Mouse (Mus musculus) neural tube, embryonic 13.5 days (tissue): ENCODE results near the gene Gm21958. TPM values are rescaled to one million over a fixed set of nuclear protein-coding genes. Genes with fewer than 3 reads are reported as not detected.
"Not testable (repeated sequence)": the region's sequence is repeated elsewhere in the genome, so short reads cannot be mapped to it uniquely, and the experiment has no call there.

Source experiments
- ATAC-seq: fragments of 200-750 bp; cut with Nextera tagmentation; 2 replicates; pipeline ENCODE4 v1.8.0; 2017; ENCODE audit warnings: low read depth, mild to moderate bottlenecking, moderate TSS enrichment, moderate library complexity
- H3K27ac ChIP-seq: fragments of 300-500 bp; sonication (generic); replicated peaks from 2 replicates; pipeline ENCODE4 v1.5.1; 2015; ENCODE audit warnings: moderate library complexity, mild to moderate bottlenecking, inconsistent platforms
- H3K27me3 ChIP-seq: fragments of 300-500 bp; sonication (generic); 2 replicates; pipeline ENCODE4 v1.6.1; 2015; ENCODE audit warnings: mild to moderate bottlenecking, inconsistent platforms
- H3K36me3 ChIP-seq: fragments of 300-500 bp; sonication (generic); 2 replicates; pipeline ENCODE4 v1.6.1; 2015; ENCODE audit warnings: mild to moderate bottlenecking, inconsistent platforms
- H3K4me1 ChIP-seq: fragments of 300-500 bp; sonication (generic); replicated peaks from 2 replicates; pipeline ENCODE4 v1.6.1; 2015; ENCODE audit warnings: inconsistent platforms
- H3K4me2 ChIP-seq: fragments of 300-500 bp; sonication (generic); 2 replicates; pipeline ENCODE4 v1.6.1; 2015; ENCODE audit warnings: inconsistent platforms, mild to moderate bottlenecking, moderate library complexity
- H3K4me3 ChIP-seq: fragments of 300-500 bp; sonication (generic); 2 replicates; pipeline ENCODE4 v1.5.1; 2015; ENCODE audit warnings: mild to moderate bottlenecking, inconsistent platforms
- H3K9ac ChIP-seq: fragments of 300-500 bp; sonication (generic); 2 replicates; pipeline ENCODE4 v1.6.1; 2015; ENCODE audit warnings: moderate library complexity, mild to moderate bottlenecking, inconsistent platforms
- H3K9me3 ChIP-seq: fragments of 300-500 bp; sonication (generic); 2 replicates; pipeline ENCODE4 v1.6.1; 2016; ENCODE audit warnings: inconsistent platforms
- WGBS: fragments of 180-500 bp; shearing (Covaris S2); methylation state at CpG from one replicate; pipeline ENCODE4 v1.1.7; 2015; 5-methylcytosine and 5-hydroxymethylcytosine counted together
- polyA plus RNA-seq: library from polyadenylated mRNA; unstranded; fragments of >200 nt; fragmentation: Nextera tagmentation; extraction: Ambion mirVana; gene quantifications from 2 replicates; pipeline ENCODE4 v1.2.1, GENCODE M21; 2015

The Gm21958 gene
- polyA plus RNA-seq, 1 experiment from 2014 or later = 0.53 TPM

DNA sequence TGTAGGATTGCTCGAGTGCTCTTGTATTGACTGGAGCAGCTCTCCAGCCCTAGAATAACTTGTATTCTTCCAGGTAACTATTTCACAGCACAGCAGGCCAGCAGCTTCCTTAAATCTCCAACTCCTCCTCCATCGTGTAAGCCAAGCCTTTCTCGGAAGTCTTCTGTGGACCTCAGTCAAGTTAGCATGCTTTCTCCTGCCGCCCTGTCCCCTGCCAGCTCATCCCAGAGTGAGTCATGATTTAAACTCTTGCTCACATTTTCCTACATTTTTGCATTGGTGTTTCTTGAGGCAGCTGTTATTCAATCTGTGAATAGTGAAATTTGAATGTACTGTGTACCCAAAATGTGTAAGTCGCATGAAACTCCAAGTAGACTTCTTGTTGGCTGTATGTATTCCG is 1.3 kb upstream of the Gm21958 start:
- H3K4me2 ChIP-seq = no peak overlapping the region
- ATAC-seq = no peak
- no peak overlapping the region for H3K4me3 ChIP-seq
- no peak overlapping the region for H3K9ac ChIP-seq
- peaks cover 73% of the 10 kb centered on the region for H3K36me3 ChIP-seq
- H3K9me3 ChIP-seq = no peaks in the 10 kb centered on the region
- WGBS = 93% methylated on average over 6 of the region's 6 CpGs
- H3K4me1 ChIP-seq = no peaks in the 10 kb centered on the region
- H3K27ac ChIP-seq = no peak overlapping the region
- no peaks in the 10 kb centered on the region for H3K27me3 ChIP-seq

DNA sequence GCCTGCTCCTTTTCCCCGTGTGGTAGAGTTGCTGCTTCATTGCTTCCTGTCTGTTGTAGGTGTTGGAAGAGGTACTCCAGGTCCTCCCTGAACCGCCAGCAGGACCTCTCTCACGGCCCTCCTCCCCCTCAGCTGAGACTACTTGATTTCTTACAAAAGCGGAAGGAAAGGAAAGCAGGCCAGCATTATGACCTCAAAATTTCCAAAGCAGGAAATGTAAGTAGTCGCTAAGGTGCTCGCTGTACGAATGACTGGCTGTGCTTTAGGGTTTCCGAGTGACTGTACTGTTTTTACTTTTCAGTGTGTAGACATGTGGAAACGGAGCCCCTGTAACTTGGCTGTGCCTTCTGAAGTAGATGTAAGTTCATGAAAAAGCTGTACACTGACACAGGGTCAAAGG is 5.2 kb downstream of the Gm21958 start:
- no peaks in the 10 kb centered on the region for H3K4me1 ChIP-seq
- H3K4me3 ChIP-seq = no peak overlapping the region
- H3K9ac ChIP-seq = no peak overlapping the region
- no peak overlapping the region for H3K4me2 ChIP-seq
- no peaks in the 10 kb centered on the region for H3K9me3 ChIP-seq
- peaks cover 87% of the 10 kb centered on the region for H3K36me3 ChIP-seq
- H3K27me3 ChIP-seq = no peaks in the 10 kb centered on the region
- ATAC-seq = no peak
- H3K27ac ChIP-seq = no peak overlapping the region
- 93% methylated on average over 9 of the region's 9 CpGs for whole genome bisulfite sequencing

DNA sequence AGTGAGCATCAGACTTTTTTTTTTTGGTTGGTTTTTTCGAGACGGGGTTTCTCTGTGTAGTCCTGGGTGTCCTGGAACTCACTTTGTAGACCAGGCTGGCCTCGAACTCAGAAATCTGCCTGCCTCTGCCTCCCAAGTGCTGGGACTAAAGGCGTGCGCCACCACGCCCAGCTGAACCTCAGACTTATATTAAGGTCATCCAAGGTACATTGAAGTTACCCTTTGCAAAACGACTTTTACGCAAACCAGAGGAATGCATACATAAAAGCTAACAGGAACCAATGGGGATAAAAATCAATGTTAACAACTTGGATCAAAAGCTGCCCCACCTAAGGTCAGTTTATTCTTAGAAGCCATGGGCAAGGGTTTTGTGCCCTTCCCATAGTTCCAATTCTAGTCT is 10.0 kb downstream of the Gm21958 start:
- 97% methylated on average over 8 of the region's 8 CpGs for WGBS
- H3K4me1 ChIP-seq, ATAC-seq, H3K27me3 ChIP-seq, H3K4me3 ChIP-seq, H3K27ac ChIP-seq, H3K9me3 ChIP-seq, H3K4me2 ChIP-seq, H3K9ac ChIP-seq: not testable (repeated sequence)
- peaks cover 88% of the 10 kb centered on the region for H3K36me3 ChIP-seq

DNA sequence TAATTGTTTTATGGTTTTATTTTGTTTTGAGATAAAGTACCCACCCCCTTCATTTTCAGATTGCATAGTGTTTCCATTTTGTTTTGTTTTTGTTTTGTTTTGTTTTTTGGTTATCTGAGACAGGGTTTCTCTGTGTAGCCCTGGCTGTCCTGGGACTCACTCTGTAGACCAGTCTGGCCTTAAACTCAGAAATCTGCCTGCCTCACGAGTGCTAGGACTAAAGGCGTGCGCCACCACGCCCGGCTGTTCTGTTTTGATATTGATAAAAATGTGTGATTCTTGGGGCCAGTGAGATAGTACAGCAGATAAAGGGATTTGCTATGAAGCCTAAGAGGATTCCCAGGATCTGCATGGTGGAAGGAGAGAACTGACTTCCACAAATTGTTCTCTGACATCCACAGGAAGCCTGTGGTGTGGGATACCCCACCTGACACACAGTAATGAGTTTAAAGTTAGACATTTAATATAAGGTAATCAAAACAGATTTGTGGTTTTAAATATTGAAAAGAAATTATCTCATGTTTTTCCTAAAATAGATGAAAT is 14.3 kb downstream of the Gm21958 start:
- H3K9me3 ChIP-seq = no peaks in the 10 kb centered on the region
- ATAC-seq = no peak
- H3K9ac ChIP-seq = no peak overlapping the region
- H3K4me3 ChIP-seq = no peak overlapping the region
- no peak overlapping the region for H3K4me2 ChIP-seq
- H3K27ac ChIP-seq = no peak overlapping the region
- H3K36me3 ChIP-seq = peaks cover 82% of the 10 kb centered on the region
- no peaks in the 10 kb centered on the region; the same call in 1 of the 2 replicates for H3K4me1 ChIP-seq
- no peaks in the 10 kb centered on the region for H3K27me3 ChIP-seq
- WGBS = 94% methylated on average over 5 of the region's 5 CpGs

- Histone ChIP-seq H3K4me3 (peak overlapping the region; percentile 69), H3K4me2 (peak overlapping the region; percentile 77), H3K27ac (peak overlapping the region; percentile 74), H3K27me3 (no peaks in the 10 kb centered on the region), H3K9me3 (no peaks in the 10 kb centered on the region), H3K4me1 (peaks cover 16% of the 10 kb centered on the region), H3K36me3 (peaks cover 29% of the 10 kb centered on the region), H3K9ac (peak overlapping the region; percentile 74)
- WGBS = 2% methylated on average over 8 of the region's 8 CpGs
- no peak for ATAC-seq
These were observed 21.1 kb downstream of the Gm21958 start for GRCm38 (mm10) chr3:54693056-54693415.

DNA sequence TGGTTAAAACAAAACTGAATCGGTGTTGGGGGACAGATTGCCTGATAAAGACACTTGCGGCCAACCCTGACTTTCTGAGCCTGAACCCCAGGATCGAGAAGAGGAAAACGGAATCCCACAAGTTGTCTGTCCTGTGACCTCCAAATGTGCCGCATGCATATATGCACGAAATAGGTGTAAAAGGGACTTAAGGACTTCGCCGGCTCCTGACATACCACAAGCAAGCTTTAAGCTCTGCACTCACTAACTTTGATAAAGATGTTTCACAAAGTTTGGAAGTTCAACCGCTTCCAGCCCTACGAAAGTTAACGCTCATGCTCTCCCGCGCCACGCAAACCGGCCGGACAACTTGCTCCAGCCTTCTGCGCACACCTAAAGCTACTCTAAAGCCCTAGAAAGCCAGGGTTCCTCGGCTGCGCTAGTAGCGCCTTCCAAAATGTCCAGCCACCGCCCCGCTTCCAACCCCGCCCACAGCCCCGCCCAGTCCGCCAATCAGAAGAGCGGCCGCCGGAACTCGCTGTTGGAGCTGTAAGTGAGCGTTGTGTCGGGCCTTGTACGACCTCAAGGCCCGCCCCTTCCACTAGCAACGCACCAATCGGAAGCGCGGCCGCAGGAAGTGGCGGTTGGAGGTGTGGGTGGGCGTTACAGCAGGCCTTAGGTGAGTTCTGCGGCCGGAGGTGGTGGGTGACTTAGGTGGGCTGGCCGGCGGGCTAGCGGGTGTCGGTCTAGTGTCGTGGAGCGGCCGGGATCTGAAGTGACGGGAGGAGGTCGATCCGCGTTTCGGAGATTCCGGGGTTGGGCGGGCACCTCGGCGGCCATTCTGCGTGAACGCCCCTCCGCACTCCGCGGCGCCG is 21.7 kb downstream of the Gm21958 start, which contains the start of gene Supt20:
Supt20 (plus strand) TSS at position 606 of the 854 bp plus-strand sequence.
- peak within 1 kb of the TSS; percentile 74 for H3K9ac ChIP-seq
- peak within 1 kb of the TSS; percentile 74 for H3K27ac ChIP-seq
- H3K4me2 ChIP-seq = peak within 1 kb of the TSS; percentile 77
- no peaks in the 10 kb centered on the region for H3K9me3 ChIP-seq
- ATAC-seq = peak; percentile 99
- H3K27me3 ChIP-seq = no peaks in the 10 kb centered on the region
- H3K4me1 ChIP-seq = peaks cover 16% of the 10 kb centered on the region
- H3K36me3 ChIP-seq = peaks cover 23% of the 10 kb centered on the region
- 2% methylated on average over 65 of the region's 65 CpGs for WGBS
- H3K4me3 ChIP-seq = peak within 1 kb of the TSS; percentile 69

- Histone ChIP-seq H3K4me1 (peaks cover 10% of the 10 kb centered on the region), H3K27me3 (no peaks in the 10 kb centered on the region), H3K9ac (no peak overlapping the region), H3K4me3 (no peak overlapping the region), H3K27ac (no peak overlapping the region), H3K9me3 (no peaks in the 10 kb centered on the region), H3K36me3 (no peaks in the 10 kb centered on the region), H3K4me2 (no peak overlapping the region)
- no peak for ATAC-seq
- 58% methylated on average over 2 of the region's 2 CpGs for WGBS
These were observed 25.1 kb downstream of the Gm21958 start for GRCm38 (mm10) chr3:54689091-54689490.

DNA sequence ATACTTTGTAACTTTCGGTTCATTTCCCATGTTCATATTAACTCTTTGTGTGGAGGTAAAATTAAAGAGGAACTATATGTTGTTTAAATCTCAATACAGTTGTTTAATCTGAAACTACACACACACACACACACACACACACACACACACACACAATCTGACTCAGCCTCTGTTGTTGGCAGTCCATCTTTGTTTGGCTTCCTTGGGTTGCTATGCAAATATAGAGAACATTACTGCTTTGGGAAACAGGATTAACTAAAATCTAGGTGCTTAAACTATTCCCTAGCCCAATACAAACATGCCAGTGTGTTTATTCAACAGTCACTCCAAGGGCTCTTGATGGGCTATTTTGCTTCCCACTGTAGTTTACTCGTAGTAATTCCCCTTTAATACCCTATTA is 26.9 kb downstream of the Gm21958 start:
- ATAC-seq = no peak
- Histone ChIP-seq H3K9ac (no peak overlapping the region), H3K27ac (no peak overlapping the region), H3K36me3 (no peaks in the 10 kb centered on the region), H3K27me3 (no peaks in the 10 kb centered on the region), H3K9me3 (no peaks in the 10 kb centered on the region), H3K4me1 (peaks cover 5% of the 10 kb centered on the region), H3K4me2 (no peak overlapping the region), H3K4me3 (no peak overlapping the region)
- WGBS = 81% methylated on average over 2 of the region's 2 CpGs

DNA sequence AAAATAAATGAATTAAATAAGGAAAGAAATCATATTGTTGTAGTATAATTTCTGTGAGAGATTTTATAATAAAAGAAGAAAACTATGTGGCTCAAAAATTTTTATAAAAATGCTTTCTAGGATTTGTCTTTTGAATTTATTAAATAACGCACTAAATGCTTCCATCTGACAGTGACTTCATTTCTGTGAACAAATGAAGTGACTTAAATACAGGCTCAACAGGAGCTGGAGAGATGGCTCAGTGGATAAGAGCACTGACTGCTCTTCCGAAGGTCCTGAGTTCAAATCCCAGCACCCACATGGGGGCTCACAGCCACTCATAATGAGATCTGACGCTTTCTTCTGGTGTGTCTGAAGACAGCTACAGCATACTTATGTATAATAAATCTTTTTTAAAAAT is 29.0 kb downstream of the Gm21958 start:
- Histone ChIP-seq H3K36me3 (no peaks in the 10 kb centered on the region), H3K4me3 (no peak overlapping the region), H3K4me1 (no peaks in the 10 kb centered on the region), H3K9me3 (no peaks in the 10 kb centered on the region), H3K27ac (no peak overlapping the region), H3K27me3 (no peaks in the 10 kb centered on the region), H3K4me2 (no peak overlapping the region), H3K9ac (no peak overlapping the region)
- ATAC-seq = no peak
- WGBS = 96% methylated on average over 3 of the region's 3 CpGs

DNA sequence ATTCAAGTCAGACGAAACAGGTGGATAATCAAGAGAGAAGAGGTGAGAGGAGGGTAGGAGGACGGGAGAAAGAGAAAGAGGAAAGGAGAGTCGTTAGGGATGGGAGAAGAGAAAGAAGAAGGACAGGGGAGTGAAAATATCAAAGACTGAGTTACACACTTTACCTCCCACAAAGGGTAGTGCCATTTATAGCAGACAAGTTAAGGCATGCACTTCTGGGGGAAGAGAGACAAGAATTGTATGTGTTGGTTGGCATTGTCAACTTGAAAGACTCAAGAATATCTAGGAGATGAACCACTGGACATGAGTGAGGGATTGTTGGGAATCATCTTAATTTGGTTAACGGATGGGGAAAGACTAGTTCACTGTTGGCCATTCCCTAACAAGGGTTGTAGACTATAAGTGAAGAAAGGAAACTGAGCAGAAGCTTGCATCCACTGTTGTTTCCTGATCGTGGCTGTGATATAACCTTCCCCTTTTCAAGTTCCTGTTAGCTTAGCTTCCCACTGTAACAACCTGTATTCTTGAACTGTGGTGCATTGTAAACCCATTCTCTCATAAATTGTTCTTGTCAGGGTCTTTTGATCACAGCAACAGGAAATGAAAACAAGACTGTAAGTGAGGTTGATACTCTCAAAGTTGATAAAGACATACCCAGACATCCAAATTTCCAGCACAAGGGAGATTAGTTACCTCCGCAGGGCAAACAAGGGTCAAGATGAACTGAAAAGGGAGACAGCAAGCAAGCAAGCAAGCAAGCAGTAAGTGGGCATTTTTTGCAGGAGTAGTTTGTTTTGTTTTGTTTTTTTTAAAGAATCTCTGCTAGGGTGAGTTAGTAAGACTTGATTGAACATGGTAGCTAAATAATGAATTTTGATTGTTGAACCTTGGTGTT is 32.6 kb downstream of the Gm21958 start:
- 70% methylated on average over 6 of the region's 6 CpGs for WGBS
- Histone ChIP-seq H3K4me3 (no peak overlapping the region), H3K4me2 (no peak overlapping the region), H3K9me3 (no peaks in the 10 kb centered on the region), H3K27ac (no peak overlapping the region), H3K36me3 (no peaks in the 10 kb centered on the region), H3K27me3 (no peaks in the 10 kb centered on the region), H3K4me1 (no peaks in the 10 kb centered on the region), H3K9ac (no peak overlapping the region)
- ATAC-seq = no peak

DNA sequence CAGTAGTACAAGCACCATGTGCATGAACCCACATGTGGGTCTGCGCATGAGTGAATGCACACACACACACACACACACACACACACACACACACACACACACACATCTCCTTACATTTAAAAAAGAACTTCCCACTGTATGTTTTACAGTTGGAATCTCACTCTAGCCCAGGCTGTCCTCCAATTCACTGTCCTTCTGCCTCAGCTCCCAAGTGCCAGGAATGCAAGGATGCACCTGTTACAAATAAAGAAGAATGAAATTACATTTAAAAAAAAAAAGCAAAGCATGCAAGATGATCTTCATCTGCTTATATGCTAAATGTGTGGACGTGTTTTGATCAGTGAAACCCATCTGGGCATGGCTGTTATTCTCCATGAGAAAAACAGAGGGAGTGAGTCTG is 37.3 kb downstream of the Gm21958 start:
- Histone ChIP-seq H3K4me3 (no peak overlapping the region), H3K9ac (no peak overlapping the region), H3K9me3 (no peaks in the 10 kb centered on the region), H3K27ac (no peak overlapping the region), H3K4me2 (no peak overlapping the region), H3K36me3 (no peaks in the 10 kb centered on the region), H3K27me3 (no peaks in the 10 kb centered on the region), H3K4me1 (no peaks in the 10 kb centered on the region)
- ATAC-seq = no peak
- WGBS = 81% methylated on average over 2 of the region's 2 CpGs
